24 mouse cellular contexts compared by ENCODE assay signal in genomic region chr13:20050149-20050548, GRCm38 (mm10). TPM values are rescaled to one million over a fixed set of nuclear protein-coding genes. Genes with fewer than 3 reads are reported as not detected.
DNase-seq lines count a peak whose midpoint lies in the region; ATAC-seq and TF ChIP-seq lines count a peak whose summit lies in the region.
"Had no signal": no experiment of that assay in that cellular context is flagged by ENCODE, and none has a peak within 500 bp of the region (broad histone marks: within the 10 kb centered on the region; RNA-seq: fewer than 3 reads in every experiment).

No protein-coding gene starts in this region.

- no peak for TF ChIP-seq CTCF in kidney, adult 2 months (conservative IDR thresholded peaks at IDR 0.05; ENCODE audit: insufficient read depth, insufficient read length, low read depth, low read length)

- 65% methylated on average over 10 of the region's 10 CpGs for WGBS in kidney, embryonic 16.5 days
- 51% methylated on average over 10 of the region's 10 CpGs for WGBS in kidney, adult 2 months

- H3K9me3 ChIP-seq in kidney, embryonic 16.5 days (ENCODE audit: low read length) = no peaks in the 10 kb centered on the region
- H3K9me3 ChIP-seq: forebrain, embryonic 10.5 days; forebrain, embryonic 13.5 days; G1E; hindbrain, embryonic 12.5 days; hindbrain, embryonic 15.5 days had no signal

- H3K4me2 ChIP-seq in kidney, embryonic 16.5 days (replicated peaks; ENCODE audit: low read depth, low read length) = no peak overlapping the region
- H3K4me2 ChIP-seq: forebrain, embryonic 13.5 days; heart, embryonic 11.5 days; hindbrain, embryonic 12.5 days; hindbrain, embryonic 15.5 days had no signal

- no peak for DNase-seq in kidney, adult 8-10 months
- peak; percentile 41 to 64 for DNase-seq in kidney, postnatal 4 days
- DNase-seq in kidney, adult 2 months = no peak
- peak; percentile 73 for DNase-seq in testis, postnatal 10 days (ENCODE audit: low spot score)
- no peak for DNase-seq in layer of hippocampus, adult 8-10 months (ENCODE audit: low spot score in 2 of 2)
- DNase-seq: adrenal gland, postnatal 10 days; adrenal gland, postnatal 36 days; cerebellum, adult 18-20 months; cerebellum, adult 9-10 months; cerebellum, postnatal 14 days; forebrain, postnatal 0 days; gastrocnemius, postnatal 10 days; gastrocnemius, postnatal 36 days; heart, adult 11 months had no signal

- no peaks in the 10 kb centered on the region; the same call in 1 of the 2 replicates for H3K27me3 ChIP-seq in kidney, embryonic 16.5 days (ENCODE audit: insufficient read depth, low read length)
- H3K27me3 ChIP-seq in kidney, adult 2 months (replicated peaks; ENCODE audit: control insufficient read depth, insufficient read depth, low read length) = no peaks in the 10 kb centered on the region; the same call in 1 of the 2 replicates
- H3K27me3 ChIP-seq: CH12.LX; forebrain, embryonic 13.5 days; hindbrain, embryonic 12.5 days; hindbrain, embryonic 15.5 days; Patski had no signal

- ATAC-seq in kidney, embryonic 16.5 days (ENCODE audit: low FRiP score, low TSS enrichment) = peak; percentile 54; the same call in 1 of the 2 replicates
- 0 out of 2 replicates have a peak, but pooled peaks have one; percentile 5 for ATAC-seq in granulocyte monocyte progenitor cell, adult 5-6 weeks (replicated peaks; ENCODE audit: poor library complexity, severe bottlenecking)
- ATAC-seq: forebrain, embryonic 13.5 days; forebrain, postnatal 0 days; Patski had no signal

- H3K27ac ChIP-seq in kidney, embryonic 16.5 days (ENCODE audit: low read length) = no peak overlapping the region
- no peak overlapping the region for H3K27ac ChIP-seq in kidney, adult 2 months (ENCODE audit: insufficient read depth, low read depth, low read length)
- H3K27ac ChIP-seq: forebrain, embryonic 13.5 days; hindbrain, embryonic 12.5 days; hindbrain, embryonic 15.5 days had no signal

- H3K9ac ChIP-seq in kidney, embryonic 16.5 days (replicated peaks; ENCODE audit: low read length) = no peak overlapping the region
- H3K9ac ChIP-seq: forebrain, embryonic 13.5 days; forebrain, postnatal 0 days; hindbrain, embryonic 12.5 days; hindbrain, embryonic 15.5 days had no signal

- no peak overlapping the region for H3K4me3 ChIP-seq in kidney, embryonic 16.5 days (ENCODE audit: low read length)
- H3K4me3 ChIP-seq in kidney, adult 2 months (ENCODE audit: insufficient read depth, low read depth, low read length) = no peak overlapping the region
- H3K4me3 ChIP-seq: forebrain, embryonic 10.5 days; forebrain, embryonic 13.5 days; hindbrain, embryonic 12.5 days; hindbrain, embryonic 15.5 days had no signal

- H3K36me3 ChIP-seq in kidney, embryonic 16.5 days (ENCODE audit: insufficient read depth, low read length) = no peaks in the 10 kb centered on the region
- no peaks in the 10 kb centered on the region for H3K36me3 ChIP-seq in kidney, adult 2 months (ENCODE audit: control insufficient read depth, insufficient read depth, low read length)
- H3K36me3 ChIP-seq: forebrain, embryonic 10.5 days; G1E; hindbrain, embryonic 12.5 days; hindbrain, embryonic 15.5 days had no signal

- H3K4me1 ChIP-seq in kidney, embryonic 16.5 days (ENCODE audit: insufficient read depth, low read length) = no peaks in the 10 kb centered on the region
- no peaks in the 10 kb centered on the region for H3K4me1 ChIP-seq in kidney, adult 2 months (ENCODE audit: control insufficient read depth, insufficient read depth, low read length)
- H3K4me1 ChIP-seq: hindbrain, embryonic 12.5 days had no signal

- TF ChIP-seq POLR2A in kidney, adult 2 months (IDR thresholded peaks at IDR 0.05; ENCODE audit: low read depth, low read length) = no peak

RNA-seq across cellular contexts. Expression of gene Elmo1, which starts 40.2 kb away (rescaled TPM):
- 16.5 and 16.8 TPM in 2 replicates for polyA plus RNA-seq in kidney, embryonic 16.5 days (2015; fragmentation: Nextera tagmentation; extraction: Ambion mirVana)
- polyA plus RNA-seq in kidney, adult 2 months (2012; rRNA removed) = 3.4 and 4.5 TPM in 2 replicates
- total RNA-seq in granulocyte monocyte progenitor cell, adult 5-6 weeks (2014; fragmentation: Nextera tagmentation) = 98.4 and 131 TPM in 2 replicates
- total RNA-seq in granulocyte monocyte progenitor cell, adult 5-6 weeks (2017) = 62.1 and 64.0 TPM in 2 replicates
- 10 to 100 TPM; 33.4 to 40.0 (median 36.3) TPM for total RNA-seq in layer of hippocampus, adult 8-10 months (2022)
- polyA plus RNA-seq: G1E had no signal

Comparison
In these comparisons a context has a peak if more than half of its experiments do, and no peak if none do; other contexts are left out.
1. DNase-seq: peak in kidney, postnatal 4 days (2 of 2) and testis, postnatal 10 days (single experiment); none in kidney, adult 8-10 months (0 of 2), kidney, adult 2 months (single experiment) and layer of hippocampus, adult 8-10 months (0 of 2).